Mouse (Mus musculus) myocyte (in vitro differentiated cells): ENCODE results near the gene Rpl41.

Experiments used
- CEBPB ChIP-seq: IDR thresholded peaks from 2 replicates; pipeline ENCODE4 v1.6.1; 2011; ENCODE audit warnings: mild to moderate bottlenecking, moderate library complexity; ENCODE audit not compliant: poor library complexity, insufficient read depth, severe bottlenecking
- E2F4 ChIP-seq: IDR thresholded peaks from one replicate; pipeline ENCODE4 v1.6.1; 2011; ENCODE audit warnings: mild to moderate bottlenecking, control low read depth, moderate library complexity; ENCODE audit not compliant: insufficient read depth
- MAX ChIP-seq: IDR thresholded peaks from one replicate; pipeline ENCODE4 v1.6.1; 2011; ENCODE audit warnings: low read depth, mild to moderate bottlenecking, control low read depth
- MYOD1 ChIP-seq, 3 experiments: IDR thresholded peaks; one replicate each; pipeline ENCODE4 v1.6.1; 2011; ENCODE audit warnings: control low read depth in 2 of 3, low read depth in 2 of 3, mild to moderate bottlenecking in 2 of 3, moderate library complexity in 1 of 3; ENCODE audit not compliant: insufficient read length in 2 of 3, control insufficient read depth in 1 of 3
- MYOG ChIP-seq, 3 experiments: IDR thresholded peaks; one replicate each; pipeline ENCODE4 v1.6.1; 2011; ENCODE audit warnings: control low read depth in 2 of 3, low read depth in 2 of 3, mild to moderate bottlenecking in 2 of 3; ENCODE audit not compliant: insufficient read length in 2 of 3, control insufficient read depth in 1 of 3, insufficient read depth in 1 of 3
- POLR2A ChIP-seq: IDR thresholded peaks from one replicate; pipeline ENCODE4 v1.6.1; 2011; ENCODE audit warnings: low read depth, mild to moderate bottlenecking, control low read depth, moderate library complexity; ENCODE audit not compliant: insufficient read length
- POLR2AphosphoS2 ChIP-seq: IDR thresholded peaks from one replicate; pipeline ENCODE4 v1.6.1; 2011; ENCODE audit warnings: low read depth, control low read depth; ENCODE audit not compliant: insufficient read length
- REST ChIP-seq: IDR thresholded peaks from one replicate; pipeline ENCODE4 v1.6.1; 2011; ENCODE audit warnings: mild to moderate bottlenecking, control low read depth, moderate library complexity; ENCODE audit not compliant: insufficient read depth, insufficient read length
- SRF ChIP-seq: IDR thresholded peaks from one replicate; pipeline ENCODE4 v1.6.1; 2011; ENCODE audit warnings: low read depth; ENCODE audit not compliant: control insufficient read depth, insufficient read length
- TCF12 ChIP-seq: IDR thresholded peaks from one replicate; pipeline ENCODE4 v1.6.1; 2011; ENCODE audit warnings: mild to moderate bottlenecking, control low read depth; ENCODE audit not compliant: poor library complexity, insufficient read depth, severe bottlenecking
- TCF3 ChIP-seq: IDR thresholded peaks from one replicate; pipeline ENCODE4 v1.6.1; 2011; ENCODE audit warnings: low read depth, control low read depth; ENCODE audit not compliant: insufficient read length
- USF1 ChIP-seq: IDR thresholded peaks from one replicate; pipeline ENCODE4 v1.6.1; 2011; ENCODE audit warnings: low read depth, mild to moderate bottlenecking, control low read depth, moderate library complexity

GRCm38 (mm10) chr10:128579731-128580130 lies 30.6 kb upstream of the Rpl41 start:
- TF ChIP-seq POLR2A (no peak), POLR2AphosphoS2 (no peak), MYOG (IDR thresholded peaks at IDR 0.05; ENCODE audit: control insufficient read depth in 1 of 3, insufficient read depth in 1 of 3, insufficient read length in 2 of 3, low read depth in 2 of 3) (no peak), MAX (no peak), TCF3 (no peak), USF1 (no peak), E2F4 (no peak), TCF12 (no peak), CEBPB (no peak), SRF (no peak), REST (no peak), MYOD1 (IDR thresholded peaks at IDR 0.05; ENCODE audit: control insufficient read depth in 1 of 3, insufficient read length in 2 of 3, low read depth in 2 of 3) (no peak)
